Mouse (Mus musculus) lung, postnatal 0 days (tissue): ENCODE measurements around the gene Grb14.

Source experiments
- CTCF ChIP-seq: IDR thresholded peaks from 2 replicates; pipeline ENCODE4 v1.5.1; 2016; ENCODE audit warnings: antibody characterized with exemption, mild to moderate bottlenecking
- EP300 ChIP-seq: IDR thresholded peaks from 2 replicates; pipeline ENCODE4 v1.6.1; 2016; ENCODE audit warnings: antibody characterized with exemption, mild to moderate bottlenecking, control low read depth

- TF ChIP-seq CTCF (no peak), EP300 (no peak)
These were observed 19.7 kb downstream of the Grb14 start for GRCm38 (mm10) chr2:65005044-65005443.
